Mouse (Mus musculus) monocyte, adult 5-6 weeks (primary cell): Measurements from ENCODE around the gene Dll1. TPM values are rescaled to one million over a fixed set of nuclear protein-coding genes. Genes with fewer than 3 reads are reported as not detected.

ENCODE experiments used
- ATAC-seq: fragments of 153-309, 156-312 bp; replicated peaks from 2 replicates; pipeline ENCODE4 v1.8.0; 2017; ENCODE audit warnings: mild to moderate bottlenecking; ENCODE audit not compliant: low TSS enrichment, insufficient number of reproducible peaks, severe bottlenecking, poor library complexity, low FRiP score
- total RNA-seq: library from RNA; stranded (forward); fragments of 200-1000, 200-491, 200-594 nt; gene quantifications from 3 replicates; pipeline ENCODE4 v1.2.3, GENCODE M21; 2017

The Dll1 gene
- total RNA-seq, result 0.19 to 1.4 TPM in 2 of 3 replicates, not detected in the other

GRCm38 (mm10) chr17:15376494-15377181 is at the start of gene Dll1:
TSS of gene Dll1 (minus strand) at chr17:15376872.
- ATAC-seq, result no peak

- no peak for ATAC-seq
Observed at GRCm38 (mm10) chr17:15425931-15426330, 49.3 kb upstream of the Dll1 start.

- no peak for ATAC-seq
Observed at GRCm38 (mm10) chr17:15423080-15423765, 46.6 kb upstream of the Dll1 start.

GRCm38 (mm10) chr17:15422666-15423065 is 46.0 kb upstream of the Dll1 start:
- no peak for ATAC-seq

GRCm38 (mm10) chr17:15421446-15421845 is 44.8 kb upstream of the Dll1 start:
- ATAC-seq, result no peak

GRCm38 (mm10) chr17:15420021-15420603 is 43.4 kb upstream of the Dll1 start:
- ATAC-seq, result no peak

- ATAC-seq, result no peak
Observed at GRCm38 (mm10) chr17:15419534-15419933, 42.9 kb upstream of the Dll1 start.

GRCm38 (mm10) chr17:15416596-15417215 is 40.0 kb upstream of the Dll1 start:
- ATAC-seq, result no peak

- no peak for ATAC-seq
Observed at GRCm38 (mm10) chr17:15410861-15411260, 34.2 kb upstream of the Dll1 start.

- ATAC-seq, result no peak
Observed at GRCm38 (mm10) chr17:15409261-15409660, 32.6 kb upstream of the Dll1 start.

- no peak for ATAC-seq
Observed at GRCm38 (mm10) chr17:15406576-15406975, 29.9 kb upstream of the Dll1 start.

- 0 out of 2 replicates have a peak, but pooled peaks have one; percentile 27 for ATAC-seq
Observed at GRCm38 (mm10) chr17:15401716-15402115, 25.0 kb upstream of the Dll1 start.

- ATAC-seq, result peak; percentile 96
Observed at GRCm38 (mm10) chr17:15395997-15396675, 19.5 kb upstream of the Dll1 start, which contains the start of gene Fam120b. TSS of gene Fam120b (plus strand) at chr17:15396202.

GRCm38 (mm10) chr17:15389356-15389755 is 12.7 kb upstream of the Dll1 start:
- no peak for ATAC-seq

- no peak for ATAC-seq
Observed at GRCm38 (mm10) chr17:15388892-15389291, 12.2 kb upstream of the Dll1 start.

- no peak for ATAC-seq
Observed at GRCm38 (mm10) chr17:15383360-15383759, 6.7 kb upstream of the Dll1 start.

- ATAC-seq, result no peak
Observed at GRCm38 (mm10) chr17:15381869-15382660, 5.4 kb upstream of the Dll1 start.
